Mouse (Mus musculus) spleen, embryonic (tissue): ENCODE measurements around the gene Zbtb44.

ENCODE experiments used
- CTCF ChIA-PET: fragments of 350-600 bp; sonication (Branson Sonifier 250); formaldehyde crosslinking; loops from one replicate; lab custom pipeline; 2022; lab: Charles Lee

The Zbtb44 gene

GRCm38 (mm10) chr9:31030532-31031413 lies at the start of gene Zbtb44:
Gene Zbtb44, plus strand, starts transcription at chr9:31030644.
- CTCF ChIA-PET = no interaction called here

GRCm38 (mm10) chr9:30985782-30986181 lies 44.7 kb upstream of the Zbtb44 start:
- CTCF ChIA-PET = no interaction called here

- CTCF ChIA-PET = no interaction called here
These were observed 37.3 kb upstream of the Zbtb44 start for GRCm38 (mm10) chr9:30993106-30993505.

- CTCF ChIA-PET = no interaction called here
These were observed 33.6 kb upstream of the Zbtb44 start for GRCm38 (mm10) chr9:30996590-30997562.

GRCm38 (mm10) chr9:31000641-31001040 lies 29.8 kb upstream of the Zbtb44 start:
- CTCF ChIA-PET = no interaction called here

GRCm38 (mm10) chr9:31002528-31002927 lies 27.9 kb upstream of the Zbtb44 start:
- CTCF ChIA-PET = no interaction called here

- CTCF ChIA-PET = no interaction called here
These were observed 21.1 kb upstream of the Zbtb44 start for GRCm38 (mm10) chr9:31009334-31009733.

- CTCF ChIA-PET = no interaction called here
These were observed 20.4 kb upstream of the Zbtb44 start for GRCm38 (mm10) chr9:31010040-31010439.

- CTCF ChIA-PET = no interaction called here
These were observed 19.7 kb upstream of the Zbtb44 start for GRCm38 (mm10) chr9:31010749-31011148.

GRCm38 (mm10) chr9:31011533-31011932 lies 18.9 kb upstream of the Zbtb44 start:
- CTCF ChIA-PET = no interaction called here

GRCm38 (mm10) chr9:31012674-31013073 lies 17.8 kb upstream of the Zbtb44 start:
- CTCF ChIA-PET = no interaction called here

GRCm38 (mm10) chr9:31013415-31013814 lies 17.0 kb upstream of the Zbtb44 start:
- CTCF ChIA-PET = no interaction called here

- CTCF ChIA-PET = no interaction called here
These were observed 12.8 kb upstream of the Zbtb44 start for GRCm38 (mm10) chr9:31017616-31018015.

GRCm38 (mm10) chr9:31018158-31018557 lies 12.3 kb upstream of the Zbtb44 start:
- CTCF ChIA-PET = no interaction called here

- CTCF ChIA-PET = interaction anchor here (0.7 kb wide), 1 partner anchor 189 kb away, joined by 8 read pairs; no protein-coding TSS in a partner anchor
These were observed 11.7 kb upstream of the Zbtb44 start for GRCm38 (mm10) chr9:31018705-31019104.

- CTCF ChIA-PET = interaction anchor here (0.5 to 0.7 kb wide), 2 partner anchors 8 to 224 kb away, joined by 3 to 4 read pairs; no protein-coding TSS in a partner anchor
These were observed 2.2 kb upstream of the Zbtb44 start for GRCm38 (mm10) chr9:31028251-31028650.

GRCm38 (mm10) chr9:31029751-31030511 lies 513 bp upstream of the Zbtb44 start:
- CTCF ChIA-PET = no interaction called here

GRCm38 (mm10) chr9:31031414-31031843 lies 985 bp downstream of the Zbtb44 start:
- CTCF ChIA-PET = no interaction called here

GRCm38 (mm10) chr9:31032546-31032945 lies 2.1 kb downstream of the Zbtb44 start:
- CTCF ChIA-PET = no interaction called here

- CTCF ChIA-PET = no interaction called here
These were observed 19.8 kb downstream of the Zbtb44 start for GRCm38 (mm10) chr9:31050208-31050607.

- CTCF ChIA-PET = interaction anchor here (0.5 kb wide), 2 partner anchors 16 to 484 kb away, joined by 3 to 6 read pairs; no protein-coding TSS in a partner anchor
These were observed 21.1 kb downstream of the Zbtb44 start for GRCm38 (mm10) chr9:31051509-31051908.
